Mouse (Mus musculus) liver, embryonic 11.5 days (tissue): ENCODE data around the gene Gm1113. TPM values are rescaled to one million over a fixed set of nuclear protein-coding genes. Genes with fewer than 3 reads are reported as not detected.

Source experiments
- ATAC-seq: fragments of 200-750 bp; cut with Nextera tagmentation; replicated peaks from 2 replicates; pipeline ENCODE4 v1.8.0; 2017; ENCODE audit warnings: moderate number of reproducible peaks, mild to moderate bottlenecking, moderate TSS enrichment, moderate library complexity; ENCODE audit not compliant: low FRiP score
- DNase-seq: peaks from one replicate; pipeline ENCODE4 v3.0.0-alpha.2; 2017; ENCODE audit warnings: low spot score
- H3K27ac ChIP-seq: fragments of 300-500 bp; sonication (generic); 2 replicates; pipeline ENCODE4 v1.5.1; 2014; ENCODE audit warnings: mild to moderate bottlenecking, low read depth, low read length, control low read depth
- H3K27me3 ChIP-seq: fragments of 300-500 bp; sonication (generic); replicated peaks from 2 replicates; pipeline ENCODE4 v1.6.1; 2014; ENCODE audit warnings: low read length, mixed read lengths; ENCODE audit not compliant: control insufficient read depth, insufficient read depth
- H3K36me3 ChIP-seq: fragments of 300-500 bp; sonication (generic); 2 replicates; pipeline ENCODE4 v1.6.1; 2014; ENCODE audit warnings: mild to moderate bottlenecking, low read length, moderate library complexity, mixed read lengths; ENCODE audit not compliant: control insufficient read depth, insufficient read depth
- H3K4me1 ChIP-seq: fragments of 300-500 bp; sonication (generic); replicated peaks from 2 replicates; pipeline ENCODE4 v1.6.1; 2014; ENCODE audit warnings: low read length, mixed read lengths; ENCODE audit not compliant: control insufficient read depth, insufficient read depth
- H3K4me2 ChIP-seq: fragments of 300-500 bp; sonication (generic); 2 replicates; pipeline ENCODE4 v1.6.1; 2014; ENCODE audit warnings: mild to moderate bottlenecking, control low read depth, moderate library complexity
- H3K4me3 ChIP-seq: fragments of 300-500 bp; sonication (generic); 2 replicates; pipeline ENCODE4 v1.5.1; 2014; ENCODE audit warnings: low read depth, low read length, control low read depth
- H3K9ac ChIP-seq: fragments of 300-500 bp; sonication (generic); 2 replicates; pipeline ENCODE4 v1.6.1; 2014; ENCODE audit warnings: low read depth, low read length, control low read depth
- H3K9me3 ChIP-seq: fragments of 300-500 bp; sonication (generic); 2 replicates; pipeline ENCODE4 v1.6.1; 2016; ENCODE audit warnings: low read length, inconsistent platforms, mixed read lengths; ENCODE audit not compliant: control insufficient read depth
- WGBS: fragments of 180-500 bp; shearing (Covaris S2); extraction: QIAGEN DNeasy Blood & Tissue Kit; methylation state at CpG from one replicate; pipeline ENCODE4 v1.1.7; 2014; 5-methylcytosine and 5-hydroxymethylcytosine counted together
- polyA plus RNA-seq: library from polyadenylated mRNA; unstranded; fragments of >200 nt; fragmentation: Nextera tagmentation; extraction: Ambion mirVana; gene quantifications from 2 replicates; pipeline ENCODE4 v1.2.1, GENCODE M21; 2014

Gene Gm1113
- polyA plus RNA-seq, 1 experiment from 2014 or later: not detected

DNA sequence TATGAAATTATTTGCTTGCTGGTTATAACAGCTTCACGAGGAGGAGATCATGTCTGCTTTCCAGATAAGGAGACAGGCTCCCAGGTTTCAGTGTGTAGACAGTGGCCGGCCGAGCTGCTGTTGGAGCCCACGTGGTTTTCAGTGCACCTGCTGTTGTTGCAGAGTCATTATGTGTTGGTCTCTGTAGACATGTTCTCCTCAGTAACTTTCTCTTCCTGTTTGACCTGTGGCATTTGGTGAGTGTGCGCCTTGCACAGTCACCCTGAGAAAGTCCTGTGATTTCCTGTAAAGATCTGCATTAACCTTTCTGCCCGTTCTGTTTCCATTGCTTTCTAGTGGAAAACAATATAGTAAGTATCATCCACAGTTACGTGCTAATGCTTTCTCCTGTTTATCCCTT, 42.7 kb downstream of the Gm1113 start:
- no peak overlapping the region for H3K9ac ChIP-seq
- ATAC-seq (no peak), DNase-seq (no peak)
- H3K4me2 ChIP-seq: no peak overlapping the region
- peaks cover 2% of the 10 kb centered on the region; the same call in 1 of the 2 replicates for H3K36me3 ChIP-seq
- H3K27me3 ChIP-seq: no peaks in the 10 kb centered on the region
- H3K4me1 ChIP-seq: no peaks in the 10 kb centered on the region
- WGBS: 73% methylated on average over 7 of the region's 7 CpGs
- H3K9me3 ChIP-seq: no peaks in the 10 kb centered on the region
- no peak overlapping the region for H3K27ac ChIP-seq
- no peak overlapping the region for H3K4me3 ChIP-seq

DNA sequence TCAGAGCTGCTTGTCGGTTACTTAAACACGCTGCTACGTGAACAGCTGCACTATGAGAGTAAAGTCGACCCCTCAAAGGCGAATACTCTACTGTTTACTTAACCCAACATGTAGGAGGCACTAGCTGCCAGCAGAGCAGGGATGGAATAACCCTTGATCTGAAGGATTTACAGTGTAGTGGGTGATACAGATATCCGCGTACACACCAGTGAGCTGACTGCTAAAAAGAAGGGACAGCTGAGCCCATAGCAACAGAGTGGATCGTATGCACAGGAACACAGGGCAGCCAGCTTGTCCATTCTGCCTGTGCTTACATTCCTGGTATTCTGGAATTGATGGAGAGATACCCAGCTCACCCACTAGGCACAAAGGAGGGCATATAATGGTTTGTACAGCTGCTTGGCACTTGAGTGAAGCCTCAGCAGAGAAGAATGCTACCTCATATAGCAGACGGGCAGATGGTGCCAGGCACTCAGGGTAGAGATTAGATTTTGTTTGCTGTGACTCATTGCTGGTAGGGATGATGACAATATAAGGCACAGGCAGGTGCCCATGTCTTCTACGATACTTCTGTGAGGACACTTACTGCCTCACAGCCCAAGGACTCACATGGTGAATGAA, 43.9 kb downstream of the Gm1113 start:
- H3K27me3 ChIP-seq: no peaks in the 10 kb centered on the region
- no peak overlapping the region for H3K4me2 ChIP-seq
- H3K9ac ChIP-seq: no peak overlapping the region
- no peaks in the 10 kb centered on the region for H3K9me3 ChIP-seq
- no peaks in the 10 kb centered on the region for H3K4me1 ChIP-seq
- H3K36me3 ChIP-seq: peaks cover 2% of the 10 kb centered on the region; the same call in 1 of the 2 replicates
- no peak overlapping the region for H3K4me3 ChIP-seq
- ATAC-seq (no peak), DNase-seq (no peak)
- no peak overlapping the region for H3K27ac ChIP-seq
- WGBS: 75% methylated on average over 10 of the region's 10 CpGs

DNA sequence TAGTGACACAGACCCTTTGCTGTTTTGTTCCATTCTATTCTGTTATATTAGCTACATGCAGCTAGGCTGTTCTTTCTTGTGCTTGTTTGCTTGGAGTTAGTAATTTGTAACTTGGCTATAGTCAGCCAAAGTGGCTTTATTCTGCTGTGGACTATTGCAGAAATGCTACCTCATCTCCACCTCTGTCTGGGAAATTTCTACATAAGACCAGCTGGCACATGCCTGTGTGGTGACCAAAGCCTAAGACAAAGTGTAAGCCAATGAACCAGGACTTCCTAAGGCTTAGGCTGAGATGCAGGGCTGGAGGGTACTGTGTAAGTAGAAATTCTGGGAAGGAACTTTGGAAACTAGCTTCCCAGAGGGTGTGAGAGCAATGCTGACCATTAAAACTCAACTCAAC, 49.2 kb downstream of the Gm1113 start:
- no peaks in the 10 kb centered on the region for H3K4me1 ChIP-seq
- 0 out of 2 replicates have a peak, but pooled peaks cover 2% of the 10 kb centered on the region for H3K36me3 ChIP-seq
- no peaks in the 10 kb centered on the region for H3K9me3 ChIP-seq
- no peak overlapping the region for H3K4me2 ChIP-seq
- ATAC-seq (no peak), DNase-seq (no peak)
- no peak overlapping the region for H3K9ac ChIP-seq
- no peak overlapping the region for H3K27ac ChIP-seq
- H3K27me3 ChIP-seq: no peaks in the 10 kb centered on the region
- no peak overlapping the region for H3K4me3 ChIP-seq

DNA sequence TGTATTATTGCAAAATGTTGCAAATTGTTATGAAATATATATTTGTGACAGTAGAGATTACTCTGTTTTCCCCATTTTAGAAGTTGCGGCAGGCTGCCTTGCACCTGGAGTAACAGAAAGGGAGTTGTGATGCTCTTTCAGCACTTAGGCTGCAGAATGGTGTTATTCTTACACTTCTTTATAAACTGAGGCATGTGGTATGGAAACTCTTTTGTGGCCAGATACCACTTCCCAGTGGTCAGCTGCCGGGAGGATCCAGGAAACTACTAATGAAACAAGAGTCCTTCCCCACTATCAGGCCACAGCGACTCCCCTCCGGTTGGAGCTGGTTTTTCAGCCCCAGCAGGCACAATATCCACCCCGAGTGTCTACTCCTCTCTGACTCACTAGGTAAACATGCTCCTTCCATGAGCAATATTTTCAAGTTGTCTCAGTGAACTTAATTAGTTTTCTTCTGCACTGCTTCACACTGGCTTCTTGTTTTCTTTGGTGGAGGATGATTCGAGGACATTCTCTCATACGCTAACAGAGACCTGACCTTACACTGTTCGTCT, 50.7 kb downstream of the Gm1113 start:
- Histone ChIP-seq H3K9me3 (no peaks in the 10 kb centered on the region), H3K4me2 (no peak overlapping the region), H3K4me3 (no peak overlapping the region), H3K27me3 (no peaks in the 10 kb centered on the region), H3K27ac (no peak overlapping the region), H3K4me1 (no peaks in the 10 kb centered on the region), H3K9ac (no peak overlapping the region), H3K36me3 (0 out of 2 replicates have a peak, but pooled peaks cover 2% of the 10 kb centered on the region)
- no peak for DNase-seq
- no peak for ATAC-seq
- WGBS: 47% methylated on average over 8 of the region's 8 CpGs

DNA sequence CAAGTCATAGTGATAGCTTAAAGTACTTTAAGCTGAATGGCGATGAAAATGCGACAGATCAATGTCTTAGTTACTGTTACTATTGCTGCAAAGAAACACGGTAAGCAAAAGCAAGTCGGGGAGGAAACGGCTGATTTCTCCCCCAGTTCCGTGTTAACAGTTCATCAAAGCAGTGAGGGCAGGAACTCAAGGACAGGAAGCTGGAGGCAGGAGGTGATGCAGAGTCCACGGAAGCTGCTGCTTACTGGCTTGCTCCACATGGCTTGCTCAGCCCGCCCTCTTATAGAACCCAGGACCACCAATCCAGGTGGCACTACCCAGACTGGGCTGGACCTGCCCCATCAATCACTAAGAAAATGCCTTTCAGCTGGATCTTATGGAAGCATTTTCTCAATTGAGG, 58.5 kb downstream of the Gm1113 start:
- DNase-seq (no peak), ATAC-seq (no peak)
- Histone ChIP-seq H3K4me1 (no peaks in the 10 kb centered on the region), H3K9me3 (no peaks in the 10 kb centered on the region), H3K9ac (no peak overlapping the region), H3K4me3 (no peak overlapping the region), H3K27ac (no peak overlapping the region), H3K36me3 (no peaks in the 10 kb centered on the region; the same call in 1 of the 2 replicates), H3K27me3 (no peaks in the 10 kb centered on the region), H3K4me2 (no peak overlapping the region)
- WGBS: 58% methylated on average over 8 of the region's 8 CpGs

Other genes with a start within 250 kb of the Gm1113 start
- 0.91 and 1.5 TPM in 2 replicates for gene Cdon, start 97.1 kb downstream of the Gm1113 start, polyA plus RNA-seq
- gene Ddx25, start 40.3 kb upstream of the Gm1113 start, polyA plus RNA-seq: 1.5 and 1.7 TPM in 2 replicates
- 22.6 and 23.2 TPM in 2 replicates for gene Pus3, start 40.3 kb upstream of the Gm1113 start, polyA plus RNA-seq
- 0.16 TPM in 1 of 2 replicates, not detected in the other for gene Pate2, start 52.0 kb upstream of the Gm1113 start, polyA plus RNA-seq
- gene Hyls1, start 52.1 kb upstream of the Gm1113 start, polyA plus RNA-seq: 12.8 and 14.1 TPM in 2 replicates
- 0.21 TPM in 1 of 2 replicates, not detected in the other for gene Pate4, start 93.7 kb upstream of the Gm1113 start, polyA plus RNA-seq
- gene Pate3, start 129.9 kb upstream of the Gm1113 start, polyA plus RNA-seq: 0.16 TPM in 1 of 2 replicates, not detected in the other
- gene Pate1, start 169.1 kb upstream of the Gm1113 start, polyA plus RNA-seq: not detected in 2 replicates
- gene Gm17677, start 222.8 kb upstream of the Gm1113 start, polyA plus RNA-seq: not detected in 2 replicates